Mouse (Mus musculus) neural tube, embryonic 11.5 days (tissue): ENCODE results near the gene Tmem156. TPM values are rescaled to one million over a fixed set of nuclear protein-coding genes. Genes with fewer than 3 reads are reported as not detected.

Experiments used
- ATAC-seq: fragments of 200-750 bp; cut with Nextera tagmentation; 2 replicates; pipeline ENCODE4 v1.8.0; 2017; ENCODE audit warnings: moderate number of reproducible peaks, mild to moderate bottlenecking, moderate TSS enrichment, moderate library complexity; ENCODE audit not compliant: insufficient read depth, low FRiP score, low TSS enrichment
- DNase-seq: peaks from one replicate; pipeline ENCODE4 v3.0.0-alpha.2; 2015; ENCODE audit warnings: low spot score
- H3K27ac ChIP-seq: fragments of 300-500 bp; sonication (generic); 2 replicates; pipeline ENCODE4 v1.5.1; 2014; ENCODE audit warnings: low read depth, mild to moderate bottlenecking, low read length
- H3K27me3 ChIP-seq: fragments of 300-500 bp; sonication (generic); 2 replicates; pipeline ENCODE4 v1.6.1; 2014; ENCODE audit warnings: mild to moderate bottlenecking, low read length, mixed read lengths; ENCODE audit not compliant: control insufficient read depth, insufficient read depth
- H3K36me3 ChIP-seq: fragments of 300-500 bp; sonication (generic); 2 replicates; pipeline ENCODE4 v1.6.1; 2014; ENCODE audit warnings: mild to moderate bottlenecking, low read length, moderate library complexity, mixed read lengths; ENCODE audit not compliant: control insufficient read depth, insufficient read depth
- H3K4me1 ChIP-seq: fragments of 300-500 bp; sonication (generic); 2 replicates; pipeline ENCODE4 v1.6.1; 2014; ENCODE audit warnings: low read length, mixed read lengths; ENCODE audit not compliant: control insufficient read depth, insufficient read depth
- H3K4me2 ChIP-seq: fragments of 300-500 bp; sonication (generic); 2 replicates; pipeline ENCODE4 v1.6.1; 2014; ENCODE audit warnings: low read depth, mild to moderate bottlenecking, moderate library complexity
- H3K4me3 ChIP-seq: fragments of 300-500 bp; sonication (generic); 2 replicates; pipeline ENCODE4 v1.5.1; 2014; ENCODE audit warnings: low read depth, low read length
- H3K9ac ChIP-seq: fragments of 300-500 bp; sonication (generic); 2 replicates; pipeline ENCODE4 v1.6.1; 2014; ENCODE audit warnings: mild to moderate bottlenecking, low read length
- H3K9me3 ChIP-seq: fragments of 300-500 bp; sonication (generic); 2 replicates; pipeline ENCODE4 v1.6.1; 2016; ENCODE audit warnings: low read length; ENCODE audit not compliant: control insufficient read depth
- WGBS: fragments of 180-500 bp; shearing (Covaris S2); extraction: QIAGEN DNeasy Blood & Tissue Kit; methylation state at CpG from one replicate; pipeline ENCODE4 v1.1.7; 2014; 5-methylcytosine and 5-hydroxymethylcytosine counted together
- polyA plus RNA-seq: library from polyadenylated mRNA; unstranded; fragments of >200 nt; fragmentation: Nextera tagmentation; extraction: Ambion mirVana; gene quantifications from 2 replicates; pipeline ENCODE4 v1.2.1, GENCODE M21; 2014

The Tmem156 gene
- polyA plus RNA-seq, 1 experiment from 2014 or later: 0.21 TPM

DNA sequence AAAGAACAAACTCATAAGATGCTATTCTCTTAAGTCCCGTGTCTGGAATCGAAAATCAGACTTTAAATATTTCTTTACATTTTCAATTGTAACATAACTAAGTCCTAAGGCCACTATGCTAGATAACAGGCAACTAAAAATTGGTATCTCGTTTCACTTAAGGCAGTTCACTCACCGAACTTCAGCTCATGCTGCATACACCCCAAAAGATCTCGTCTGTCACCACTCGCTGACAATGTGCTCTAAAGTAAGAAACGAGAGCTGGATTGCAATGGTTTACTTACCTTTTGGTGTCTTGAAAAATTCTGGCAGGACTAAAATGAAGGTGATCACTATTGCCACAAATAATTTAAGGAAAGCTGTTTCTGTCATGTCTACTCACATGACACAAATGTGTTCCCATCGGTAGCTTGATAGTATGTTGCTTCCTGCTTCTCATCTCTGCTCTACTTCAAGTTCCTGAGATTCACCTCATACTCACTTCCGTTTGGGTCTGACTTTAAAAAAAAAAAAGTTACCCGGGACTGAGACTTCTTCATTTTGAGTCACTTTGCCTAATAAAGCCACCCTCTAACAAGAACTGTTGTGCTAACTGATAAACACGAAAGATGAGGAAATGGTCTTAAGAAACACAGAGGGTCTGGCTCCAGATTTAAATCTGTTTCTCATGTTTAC, 611 bp downstream of the Tmem156 start:
- no peaks in the 10 kb centered on the region for H3K27me3 ChIP-seq
- WGBS: 75% methylated on average over 11 of the region's 11 CpGs
- ATAC-seq (no peak), DNase-seq (no peak)
- H3K9ac ChIP-seq: no peak overlapping the region
- no peak overlapping the region for H3K27ac ChIP-seq
- no peaks in the 10 kb centered on the region for H3K9me3 ChIP-seq
- H3K4me2 ChIP-seq: no peak overlapping the region
- H3K4me3 ChIP-seq: no peak overlapping the region
- no peaks in the 10 kb centered on the region for H3K36me3 ChIP-seq
- H3K4me1 ChIP-seq: no peaks in the 10 kb centered on the region

DNA sequence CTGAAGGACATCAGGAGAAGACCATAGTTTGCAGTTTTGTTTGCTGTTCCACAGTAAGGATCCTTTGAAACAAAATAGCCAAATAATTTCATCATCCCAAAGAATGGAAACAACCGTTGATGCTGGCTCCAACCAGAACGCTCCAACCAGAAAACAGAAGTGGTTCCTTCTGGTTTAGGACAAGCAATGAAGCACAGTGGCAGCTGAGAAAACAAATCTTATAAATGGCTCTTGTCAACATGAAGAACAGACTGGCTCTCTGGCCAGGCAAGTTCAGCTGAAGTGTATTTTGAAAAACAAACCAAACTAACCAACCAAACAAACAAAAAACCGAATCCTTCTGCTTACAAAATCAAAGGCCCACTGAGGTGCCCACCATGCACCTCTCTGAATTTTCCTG, 2.2 kb downstream of the Tmem156 start:
- Histone ChIP-seq H3K27me3 (no peaks in the 10 kb centered on the region), H3K9me3 (no peaks in the 10 kb centered on the region), H3K4me3 (no peak overlapping the region), H3K27ac (no peak overlapping the region), H3K4me2 (no peak overlapping the region), H3K9ac (no peak overlapping the region), H3K36me3 (no peaks in the 10 kb centered on the region), H3K4me1 (no peaks in the 10 kb centered on the region)
- no peak for DNase-seq
- no peak for ATAC-seq
- 63% methylated on average over 3 of the region's 3 CpGs for WGBS

DNA sequence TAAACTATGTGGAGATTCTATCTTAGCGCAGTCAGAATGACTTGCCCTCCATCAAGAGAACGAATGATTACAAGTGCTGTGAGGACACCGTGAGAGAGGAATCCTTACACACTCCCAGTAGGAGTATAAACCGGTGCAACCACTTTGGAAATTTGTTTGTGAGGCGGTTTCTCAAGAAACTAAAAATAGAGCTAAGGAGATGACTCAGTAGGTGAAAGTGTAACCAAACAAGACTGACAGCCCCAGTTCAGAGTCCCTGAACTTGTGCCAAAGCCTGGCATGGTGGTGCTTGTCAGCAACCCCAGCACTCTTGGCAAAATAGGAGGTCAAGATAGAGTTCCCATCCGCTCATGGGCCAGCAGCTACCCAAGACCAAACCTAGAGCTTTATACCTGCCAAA, 5.4 kb downstream of the Tmem156 start:
- Histone ChIP-seq H3K4me1 (no peaks in the 10 kb centered on the region), H3K36me3 (no peaks in the 10 kb centered on the region), H3K4me2 (no peak overlapping the region), H3K9ac (no peak overlapping the region), H3K27ac (no peak overlapping the region), H3K27me3 (no peaks in the 10 kb centered on the region), H3K9me3 (no peaks in the 10 kb centered on the region), H3K4me3 (no peak overlapping the region)
- no peak for DNase-seq
- no peak for ATAC-seq
- 90% methylated on average over 6 of the region's 6 CpGs for WGBS

DNA sequence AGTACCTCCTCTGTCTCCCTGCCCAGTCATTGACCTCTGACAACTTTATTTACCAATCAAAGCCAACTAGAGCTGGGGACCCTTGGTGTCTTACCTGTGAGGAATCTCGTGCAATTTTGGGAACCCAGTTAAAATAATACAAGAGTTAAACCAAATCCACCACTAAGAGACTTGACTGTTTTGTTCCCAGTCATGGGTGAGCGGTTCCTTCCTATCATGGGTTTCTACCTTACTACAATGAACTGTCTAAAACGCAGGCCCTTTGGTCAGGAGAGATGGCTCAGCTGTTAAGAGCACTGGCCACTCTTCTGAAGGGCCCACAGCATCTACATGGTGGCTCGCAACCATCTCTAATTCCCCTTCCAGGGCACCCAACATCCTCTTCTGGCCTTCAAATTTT, 10.1 kb downstream of the Tmem156 start:
- no peak overlapping the region for H3K4me3 ChIP-seq
- H3K27ac ChIP-seq: no peak overlapping the region
- DNase-seq (no peak), ATAC-seq (no peak)
- no peaks in the 10 kb centered on the region for H3K4me1 ChIP-seq
- H3K9ac ChIP-seq: no peak overlapping the region
- WGBS: 82% methylated on average over 4 of the region's 4 CpGs
- H3K36me3 ChIP-seq: no peaks in the 10 kb centered on the region
- H3K9me3 ChIP-seq: no peaks in the 10 kb centered on the region
- H3K4me2 ChIP-seq: no peak overlapping the region
- H3K27me3 ChIP-seq: no peaks in the 10 kb centered on the region

DNA sequence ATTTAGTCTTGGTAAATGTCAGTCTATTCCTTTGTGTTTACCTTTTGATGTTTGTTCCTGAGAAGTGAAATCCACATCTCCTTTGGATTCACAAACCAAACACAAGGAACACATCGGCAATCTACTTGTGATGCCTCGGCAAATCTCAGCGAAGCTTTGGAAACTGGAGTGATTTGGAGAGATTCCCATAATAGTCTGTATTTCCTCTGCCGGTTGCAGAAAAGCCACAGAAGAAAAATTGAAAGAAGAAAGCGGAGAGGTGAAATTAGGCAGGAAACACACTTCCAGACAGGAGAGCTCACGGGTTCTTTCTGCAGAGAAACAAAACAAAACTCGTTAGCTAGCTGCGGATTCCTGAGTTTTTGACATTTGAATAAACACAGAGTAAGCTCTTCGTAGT, 12.1 kb downstream of the Tmem156 start:
- 87% methylated on average over 9 of the region's 9 CpGs for WGBS
- DNase-seq (no peak), ATAC-seq (no peak)
- H3K36me3 ChIP-seq: no peaks in the 10 kb centered on the region
- H3K27me3 ChIP-seq: no peaks in the 10 kb centered on the region
- no peaks in the 10 kb centered on the region for H3K4me1 ChIP-seq
- H3K9ac ChIP-seq: no peak overlapping the region
- H3K9me3 ChIP-seq: no peaks in the 10 kb centered on the region
- no peak overlapping the region for H3K4me3 ChIP-seq
- H3K4me2 ChIP-seq: no peak overlapping the region
- H3K27ac ChIP-seq: no peak overlapping the region

DNA sequence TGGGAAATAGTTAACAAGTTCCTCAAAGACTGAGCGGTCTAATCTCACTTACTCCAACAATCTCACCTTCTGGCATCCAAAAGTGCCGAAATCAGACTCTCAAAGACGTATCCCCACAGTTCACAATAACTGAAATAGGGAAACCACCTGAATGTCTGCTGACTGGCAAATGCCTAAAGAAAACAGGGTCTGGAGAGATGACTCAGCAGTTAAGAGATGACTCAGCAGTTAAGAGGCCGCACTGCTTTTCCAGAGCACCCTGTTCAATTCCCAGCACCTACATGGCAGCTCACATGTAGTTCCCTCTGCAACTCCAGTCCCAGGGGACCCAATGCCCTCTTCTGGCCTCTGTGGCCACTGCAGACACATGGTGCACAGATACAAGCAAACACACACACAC, 13.9 kb downstream of the Tmem156 start:
- no peaks in the 10 kb centered on the region for H3K4me1 ChIP-seq
- no peaks in the 10 kb centered on the region for H3K36me3 ChIP-seq
- 93% methylated on average over 4 of the region's 4 CpGs for WGBS
- no peak overlapping the region for H3K27ac ChIP-seq
- DNase-seq (no peak), ATAC-seq (no peak)
- no peaks in the 10 kb centered on the region for H3K27me3 ChIP-seq
- H3K4me3 ChIP-seq: no peak overlapping the region
- no peak overlapping the region for H3K4me2 ChIP-seq
- H3K9ac ChIP-seq: no peak overlapping the region
- H3K9me3 ChIP-seq: no peaks in the 10 kb centered on the region

DNA sequence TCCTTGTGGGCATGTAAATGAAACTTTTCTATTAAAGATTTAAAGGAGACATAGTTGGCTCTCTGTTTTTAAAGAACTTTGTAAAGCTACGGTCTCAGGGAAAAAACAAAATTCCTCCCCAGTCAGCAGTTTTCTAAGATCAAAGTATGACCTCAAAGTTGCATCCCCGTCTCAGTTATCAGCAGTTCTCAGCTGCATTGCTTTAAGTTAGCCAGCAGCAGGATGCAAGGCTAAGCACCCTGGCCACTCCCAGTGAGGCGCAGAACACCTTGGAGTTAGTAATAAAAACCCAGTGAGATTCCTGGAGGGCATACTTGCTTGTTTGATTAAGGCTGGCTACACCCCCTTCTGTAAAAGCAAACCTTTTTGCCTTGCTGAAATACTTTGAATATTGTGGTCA, 15.2 kb downstream of the Tmem156 start:
- no peak for DNase-seq
- no peak overlapping the region for H3K4me3 ChIP-seq
- no peaks in the 10 kb centered on the region for H3K9me3 ChIP-seq
- ATAC-seq: no peak
- WGBS: 45% methylated on average over 3 of the region's 3 CpGs
- no peaks in the 10 kb centered on the region for H3K27me3 ChIP-seq
- no peak overlapping the region for H3K27ac ChIP-seq
- H3K9ac ChIP-seq: no peak overlapping the region
- H3K4me1 ChIP-seq: no peaks in the 10 kb centered on the region
- no peak overlapping the region for H3K4me2 ChIP-seq
- no peaks in the 10 kb centered on the region for H3K36me3 ChIP-seq

DNA sequence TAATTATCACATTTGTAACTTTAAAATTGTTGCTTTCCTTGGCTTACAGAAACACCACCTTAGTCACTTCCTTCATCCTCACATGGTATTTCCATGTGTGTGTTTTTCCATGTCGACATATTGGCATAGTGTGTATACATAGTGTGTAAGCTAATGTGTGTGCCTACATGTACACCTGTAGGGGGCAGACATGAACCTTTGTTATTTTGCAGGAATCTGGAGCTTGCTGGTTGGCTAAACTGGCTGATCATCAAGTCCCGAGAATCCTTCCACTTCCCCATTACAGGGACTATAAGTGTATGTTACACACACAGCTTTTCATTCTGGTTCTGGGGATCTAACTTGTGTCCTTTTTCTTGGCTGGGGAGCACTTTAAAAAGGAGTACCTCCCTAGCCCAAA, 15.8 kb downstream of the Tmem156 start:
- Histone ChIP-seq H3K27ac (no peak overlapping the region), H3K9ac (no peak overlapping the region), H3K4me1 (no peaks in the 10 kb centered on the region), H3K27me3 (no peaks in the 10 kb centered on the region), H3K36me3 (no peaks in the 10 kb centered on the region), H3K9me3 (no peaks in the 10 kb centered on the region), H3K4me2 (no peak overlapping the region), H3K4me3 (no peak overlapping the region)
- WGBS: 86% methylated on average over 2 of the region's 2 CpGs
- DNase-seq: no peak
- no peak for ATAC-seq

DNA sequence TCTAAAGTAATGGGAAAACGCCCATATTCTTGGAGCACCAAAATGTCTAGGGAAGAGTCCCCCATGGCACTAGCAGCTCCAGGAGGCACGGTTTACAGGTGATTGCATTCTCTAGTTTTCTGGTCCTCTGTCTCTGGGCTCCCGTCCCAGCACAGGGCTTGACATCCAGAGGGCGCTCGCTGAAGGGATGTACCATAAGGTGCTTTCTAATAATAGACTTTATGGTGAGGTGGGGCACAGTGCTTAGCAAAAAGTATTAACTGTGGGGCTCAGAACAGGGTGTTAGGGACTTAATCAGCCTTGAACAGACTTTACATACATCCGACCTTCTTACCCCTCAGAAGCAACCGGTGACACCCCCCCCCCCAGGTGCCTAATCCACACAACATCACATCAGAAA, 17.2 kb downstream of the Tmem156 start:
- ATAC-seq (no peak), DNase-seq (no peak)
- no peaks in the 10 kb centered on the region for H3K27me3 ChIP-seq
- no peak overlapping the region for H3K27ac ChIP-seq
- no peaks in the 10 kb centered on the region for H3K4me1 ChIP-seq
- no peaks in the 10 kb centered on the region for H3K9me3 ChIP-seq
- WGBS: 69% methylated on average over 7 of the region's 7 CpGs
- H3K4me3 ChIP-seq: no peak overlapping the region
- H3K4me2 ChIP-seq: no peak overlapping the region
- H3K9ac ChIP-seq: no peak overlapping the region
- no peaks in the 10 kb centered on the region for H3K36me3 ChIP-seq
